Mouse (Mus musculus) frontal cortex, postnatal 36 days (tissue): ENCODE measurements around the gene Pdgfd.

Experiments
- DNase-seq, 2 experiments: peaks; one replicate each; pipeline ENCODE4 v3.0.0; 2022; ENCODE audit warnings: low spot score in 2 of 2

Pdgfd gene

DNA sequence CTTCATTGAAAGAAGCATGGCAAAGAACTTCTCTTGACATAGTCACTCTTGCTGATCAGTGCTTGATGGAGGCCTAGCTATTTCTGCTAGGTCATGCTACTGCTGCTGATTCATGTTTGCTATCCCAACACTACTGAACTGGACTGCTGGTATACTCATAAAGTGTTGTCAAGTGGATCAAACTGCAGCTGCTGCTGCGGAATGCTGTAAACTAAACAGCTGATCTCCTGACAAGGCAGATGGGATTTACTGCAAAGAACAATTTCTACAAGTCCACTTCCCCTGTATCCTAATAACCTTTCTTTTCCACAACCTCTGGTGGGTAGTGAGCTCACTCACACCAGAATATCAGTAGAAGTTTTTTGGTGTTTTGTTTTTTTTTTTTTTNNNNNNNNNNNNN is 148.7 kb downstream of the Pdgfd start:
- DNase-seq = no peak

DNA sequence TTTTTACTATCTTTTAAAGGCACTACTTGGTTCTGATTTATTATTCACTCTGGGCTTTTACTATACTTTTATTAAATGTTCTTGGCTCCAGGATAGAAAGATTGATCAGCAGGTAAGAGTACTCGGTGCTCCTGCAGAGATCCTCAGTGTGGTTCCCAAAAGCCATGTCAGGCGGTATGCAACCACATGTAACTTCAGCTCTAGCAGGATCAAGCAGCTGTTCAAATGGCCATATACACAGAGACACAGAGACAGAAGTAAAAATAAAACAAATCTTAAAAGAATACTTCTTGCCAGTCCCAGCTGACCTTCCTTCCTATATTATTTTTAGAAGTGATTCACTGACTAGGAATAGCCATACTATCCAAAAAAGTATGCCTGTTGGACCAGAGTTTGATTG is 157.0 kb downstream of the Pdgfd start:
- no peak for DNase-seq

DNA sequence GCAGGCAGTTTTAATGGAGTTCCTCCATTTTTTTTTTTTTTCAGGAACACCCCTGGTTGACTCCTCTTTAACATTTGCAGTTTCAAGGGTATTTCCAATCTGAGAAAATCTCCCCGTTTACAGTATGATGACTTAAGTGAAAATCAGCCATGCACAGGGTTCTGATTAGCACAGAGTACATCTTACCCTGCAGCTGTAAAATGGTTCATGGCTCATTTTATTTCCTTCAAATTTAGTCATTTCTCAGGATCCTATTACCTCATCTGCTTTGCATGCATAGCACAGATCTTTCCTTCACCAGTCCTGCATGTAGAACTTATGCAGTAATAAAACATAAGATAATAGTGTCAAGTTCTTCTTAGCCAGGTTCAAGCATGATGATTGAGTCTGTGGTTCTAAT is 165.1 kb downstream of the Pdgfd start:
- DNase-seq = no peak

DNA sequence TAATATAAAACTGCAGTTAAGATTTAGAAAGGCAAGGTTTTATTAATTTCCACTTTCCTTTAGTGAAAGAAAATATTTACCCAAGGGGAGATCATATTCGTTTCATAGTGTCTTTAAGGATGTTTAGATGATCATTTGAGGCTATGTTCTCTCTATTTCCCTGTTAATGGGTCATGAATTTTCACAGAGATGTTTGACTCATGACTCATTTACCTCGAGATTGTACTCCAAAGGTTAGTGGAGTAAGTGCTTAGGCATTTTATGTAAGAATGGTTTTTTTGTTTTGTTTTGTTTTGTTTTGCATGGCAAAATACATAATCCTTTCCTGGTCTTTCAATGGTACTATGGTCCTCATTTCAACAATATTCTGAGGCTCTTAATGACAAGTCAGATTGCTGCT is 167.9 kb downstream of the Pdgfd start:
- no peak for DNase-seq

DNA sequence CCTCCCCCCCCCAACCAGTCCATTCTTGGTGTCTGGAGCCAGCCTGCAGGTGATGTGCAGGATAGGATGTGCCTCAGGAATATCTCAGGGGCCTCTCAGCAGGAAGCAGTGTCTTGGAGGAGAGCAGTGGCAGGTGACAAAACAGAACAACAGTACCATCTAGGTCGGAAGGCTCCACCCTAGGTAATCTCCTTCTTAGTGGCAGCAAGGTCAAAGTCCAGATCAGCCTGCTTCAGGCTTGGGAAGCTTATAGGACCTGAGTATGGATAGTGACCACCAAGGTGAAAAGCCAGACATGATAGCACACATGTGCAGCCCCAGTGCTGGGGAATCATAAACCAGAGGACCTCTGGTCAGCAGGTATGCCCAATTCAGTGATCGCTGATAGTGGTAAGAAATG is 169.5 kb downstream of the Pdgfd start:
- no peak for DNase-seq

DNA sequence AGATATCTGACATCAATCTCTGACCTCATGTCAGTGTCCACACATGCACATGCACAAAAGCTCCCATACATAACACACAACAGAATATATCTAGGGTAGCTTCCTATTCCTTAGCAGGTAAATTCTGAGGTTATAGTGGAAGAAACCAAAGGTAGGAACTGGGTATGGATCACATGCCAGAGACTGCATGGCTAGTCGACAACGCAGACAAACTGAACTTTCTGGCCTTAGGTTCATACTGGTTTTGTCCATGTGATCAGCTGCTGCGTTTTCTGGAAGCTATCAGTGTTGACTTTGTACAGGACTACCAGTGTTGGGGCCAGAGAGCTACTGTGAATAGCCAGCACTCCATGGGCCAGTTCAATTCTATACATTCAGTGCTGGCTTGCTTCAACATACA is 170.0 kb downstream of the Pdgfd start:
- no peak for DNase-seq

DNA sequence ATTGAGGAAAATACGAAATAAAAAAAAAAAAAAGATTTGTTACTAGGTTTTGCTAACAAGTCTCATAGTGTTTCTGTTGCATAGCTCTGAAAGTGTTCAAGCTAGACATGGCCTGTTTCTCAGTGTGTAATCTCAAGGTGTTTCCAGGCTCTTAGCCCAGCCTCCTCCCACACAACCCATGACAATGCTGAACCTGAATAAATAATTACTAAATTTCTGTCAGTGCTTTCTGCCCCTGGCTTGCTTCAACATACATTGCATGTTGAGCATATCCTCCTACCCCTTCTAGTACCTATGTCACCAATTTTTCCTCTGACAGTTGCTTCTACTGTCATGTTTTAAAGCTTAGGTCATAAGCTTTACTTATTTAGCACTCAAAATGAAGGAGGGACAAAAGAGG is 171.0 kb downstream of the Pdgfd start:
- DNase-seq = no peak

DNA sequence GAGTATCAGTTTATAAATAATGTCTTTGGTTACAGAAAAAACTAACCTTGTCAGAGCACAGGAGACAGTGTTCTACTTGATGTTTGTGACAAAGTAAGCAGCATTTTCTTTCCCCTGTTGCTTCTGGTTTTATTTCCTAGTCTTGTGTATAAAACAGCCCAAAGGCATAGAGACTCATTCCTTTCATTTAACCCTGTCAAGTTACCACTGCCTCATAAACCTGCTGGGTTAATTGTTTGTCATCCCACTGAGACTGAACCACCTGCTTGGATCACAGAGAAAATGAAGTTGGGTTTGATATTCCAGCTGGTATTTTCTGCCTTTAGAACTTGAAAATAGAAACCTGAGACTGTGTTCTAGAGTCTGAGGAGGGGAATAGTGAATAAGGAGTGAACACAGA is 172.4 kb downstream of the Pdgfd start:
- no peak for DNase-seq

DNA sequence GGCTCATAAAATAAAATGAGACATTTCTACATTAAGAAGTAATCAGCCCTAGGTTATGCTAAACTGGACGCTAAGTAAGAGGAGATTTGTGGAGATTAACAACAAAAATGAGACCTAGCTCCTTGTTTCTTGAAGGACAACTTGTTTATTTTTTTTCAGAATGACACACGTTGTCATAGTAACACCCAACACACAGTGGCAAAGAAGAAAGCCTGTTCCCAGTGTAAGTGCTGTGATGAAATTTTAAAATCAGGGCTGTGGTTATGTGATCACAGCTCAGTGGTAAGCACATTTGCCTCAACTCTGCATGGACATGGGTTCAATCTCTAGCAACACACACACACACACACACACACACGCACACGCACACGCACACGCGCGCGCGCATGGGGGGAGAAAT is 174.5 kb downstream of the Pdgfd start:
- no peak for DNase-seq

DNA sequence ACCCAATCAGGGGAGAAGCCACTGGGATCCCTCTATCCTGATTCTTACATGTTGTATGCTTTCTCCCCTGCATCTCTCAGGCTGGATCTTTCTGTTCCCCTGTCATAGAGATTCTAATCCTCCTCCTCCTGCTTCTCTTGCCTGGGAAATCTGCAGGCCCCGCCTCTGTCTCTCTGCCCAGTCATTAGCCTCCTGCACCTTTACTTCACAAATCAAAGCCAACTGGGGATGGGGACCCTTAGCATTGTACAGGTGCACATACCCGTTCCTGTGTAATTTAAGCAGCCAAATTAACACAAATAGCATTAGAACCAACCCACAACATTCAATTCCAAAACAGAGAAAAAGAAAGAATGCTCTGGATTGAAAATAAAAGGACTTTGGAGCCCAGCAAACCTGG is 176.1 kb downstream of the Pdgfd start:
- DNase-seq = no peak

DNA sequence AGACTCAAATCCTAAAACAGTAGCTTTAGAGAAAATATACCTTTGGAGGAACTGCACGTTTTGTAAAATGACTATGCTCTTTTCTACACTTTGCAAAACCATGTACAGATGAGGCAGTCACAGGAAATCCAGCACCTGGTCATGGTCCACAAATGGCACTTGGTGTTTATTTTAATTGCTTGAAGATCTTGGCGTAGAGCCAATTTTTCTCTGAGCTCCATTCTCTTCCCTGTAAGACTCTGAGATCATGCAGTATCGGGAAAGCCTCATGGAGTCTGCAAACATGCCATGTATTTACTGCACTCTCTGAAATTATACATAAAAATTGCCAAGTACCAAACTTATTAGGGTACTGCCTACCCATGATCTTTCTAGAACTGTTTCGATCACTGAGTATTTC is 176.5 kb downstream of the Pdgfd start:
- DNase-seq = peak in 1 of 2 experiments; percentile 3

DNA sequence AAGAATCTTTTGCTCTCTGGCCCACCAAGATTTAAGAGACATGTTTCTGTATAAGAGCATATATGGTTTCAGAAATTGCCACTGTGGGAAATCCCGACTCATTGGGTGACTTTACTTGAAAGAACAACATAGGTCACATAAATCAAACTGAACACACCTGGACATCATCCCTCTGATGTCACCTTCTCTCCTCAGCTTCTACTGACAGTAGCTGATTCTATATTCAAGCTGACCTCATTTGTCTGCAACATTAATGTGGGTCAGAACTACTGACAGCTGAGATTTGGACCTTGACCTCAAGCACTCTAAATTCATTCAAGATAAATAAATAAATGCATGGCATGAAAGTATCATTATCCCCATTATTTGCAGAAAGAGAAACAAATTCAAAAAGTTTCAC is 177.0 kb downstream of the Pdgfd start:
- DNase-seq = no peak

DNA sequence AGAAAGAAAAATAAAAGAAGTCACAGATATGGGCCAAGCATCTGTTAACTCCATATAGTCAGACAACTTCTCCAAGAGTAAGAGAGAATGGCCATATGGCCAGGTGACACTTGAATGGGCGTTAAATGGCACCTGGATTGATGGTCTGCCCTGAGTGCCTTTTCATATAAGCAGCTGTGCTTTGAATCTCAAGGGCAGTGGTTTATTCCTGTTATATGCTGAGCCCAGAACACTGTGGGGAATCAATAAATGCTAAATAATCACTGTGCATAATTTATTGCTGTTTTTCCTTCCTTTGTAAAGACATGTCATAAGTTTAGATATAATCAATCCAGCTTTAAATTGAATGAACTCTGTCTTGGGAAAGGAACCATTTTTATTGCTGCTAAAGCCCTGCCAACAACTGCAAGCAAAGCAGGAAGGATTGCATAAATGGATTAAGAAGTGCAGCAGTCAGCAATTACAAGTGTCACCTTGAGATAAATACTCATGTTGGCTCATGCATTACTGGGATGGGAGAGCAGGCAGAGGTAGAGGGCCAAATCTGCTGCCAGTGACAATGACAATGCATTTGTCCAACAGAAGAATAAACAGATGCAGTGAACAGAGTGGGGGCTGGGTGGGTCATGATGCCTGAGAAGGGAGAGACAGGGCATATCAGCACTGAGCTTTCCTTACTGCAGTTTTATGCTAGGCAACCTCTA is 185.0 kb downstream of the Pdgfd start:
- DNase-seq = no peak

DNA sequence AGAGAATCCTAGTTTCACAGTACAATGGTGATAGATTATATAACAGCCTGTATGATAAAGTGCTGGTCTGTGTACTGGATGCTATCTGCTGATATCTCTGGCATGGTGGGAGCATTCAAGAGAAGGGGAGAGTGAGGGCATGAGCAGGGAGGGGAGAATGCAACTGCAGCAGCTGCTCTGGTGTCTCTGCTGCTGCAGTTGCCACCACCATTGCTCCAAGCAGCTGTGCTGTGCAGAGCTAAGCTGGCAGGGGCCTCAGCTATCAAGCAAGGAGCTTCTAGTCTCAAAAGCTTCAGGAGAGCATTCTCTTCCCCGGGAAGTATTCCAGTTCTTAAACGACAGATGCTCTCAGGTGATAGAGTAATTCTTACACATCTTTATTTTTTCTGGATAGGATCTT is 192.4 kb downstream of the Pdgfd start:
- DNase-seq = no peak

DNA sequence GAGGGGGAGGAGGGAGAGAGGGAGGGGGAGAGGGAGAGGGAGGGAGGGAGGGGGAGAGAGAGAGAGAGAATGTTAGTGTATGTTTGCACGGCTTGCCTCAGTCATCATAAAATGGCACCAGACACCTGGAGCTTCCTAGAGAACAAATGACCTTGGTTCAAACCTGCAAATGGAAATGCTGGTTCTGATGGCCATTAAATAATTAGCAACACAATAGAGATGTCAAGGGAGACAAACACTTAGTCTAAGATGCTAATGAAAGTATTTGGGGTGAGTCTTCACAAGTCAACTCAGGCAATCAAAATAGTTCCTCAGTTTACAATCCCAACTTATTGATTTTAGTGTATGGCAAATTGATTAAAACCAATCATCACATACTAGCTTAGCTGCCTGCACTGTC is 198.2 kb downstream of the Pdgfd start:
- no peak for DNase-seq

DNA sequence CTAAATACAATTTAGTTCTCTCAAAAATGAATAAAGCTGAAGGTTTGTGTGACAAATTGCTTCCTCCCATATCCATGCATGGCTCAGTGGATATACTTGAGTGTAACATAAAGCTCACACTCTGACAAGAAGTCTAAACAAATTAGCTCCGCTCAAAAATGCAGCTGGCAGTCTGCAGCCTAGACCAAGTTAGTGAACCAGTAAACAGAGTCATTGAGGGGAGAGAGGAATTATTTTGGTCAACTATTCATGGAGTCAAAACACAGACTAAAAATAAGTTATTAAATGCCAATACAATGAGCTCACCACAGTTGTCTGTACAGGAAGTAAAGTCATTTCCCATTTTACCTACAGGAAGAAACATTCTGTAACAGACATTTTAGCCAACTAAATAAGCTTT is 233.4 kb downstream of the Pdgfd start:
- DNase-seq = no peak

DNA sequence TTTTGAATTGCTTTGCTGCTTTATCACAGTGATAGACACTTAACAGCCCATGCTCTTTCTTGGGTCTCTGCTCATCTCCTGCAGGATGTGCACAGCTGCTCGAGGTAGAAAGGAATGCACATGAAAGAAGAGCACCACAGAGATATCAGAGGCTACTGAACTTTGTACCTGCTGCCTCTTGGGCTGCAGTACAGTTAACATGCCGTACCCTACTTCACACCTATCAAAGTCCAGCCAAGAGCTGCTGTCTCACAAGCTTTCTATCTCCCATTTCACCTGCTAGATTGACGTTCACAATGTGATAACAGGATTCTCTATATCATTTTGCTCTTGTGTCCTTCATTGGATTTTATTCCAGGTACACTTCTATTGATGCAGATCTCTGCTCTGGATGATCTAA is 238.2 kb downstream of the Pdgfd start:
- DNase-seq = no peak

DNA sequence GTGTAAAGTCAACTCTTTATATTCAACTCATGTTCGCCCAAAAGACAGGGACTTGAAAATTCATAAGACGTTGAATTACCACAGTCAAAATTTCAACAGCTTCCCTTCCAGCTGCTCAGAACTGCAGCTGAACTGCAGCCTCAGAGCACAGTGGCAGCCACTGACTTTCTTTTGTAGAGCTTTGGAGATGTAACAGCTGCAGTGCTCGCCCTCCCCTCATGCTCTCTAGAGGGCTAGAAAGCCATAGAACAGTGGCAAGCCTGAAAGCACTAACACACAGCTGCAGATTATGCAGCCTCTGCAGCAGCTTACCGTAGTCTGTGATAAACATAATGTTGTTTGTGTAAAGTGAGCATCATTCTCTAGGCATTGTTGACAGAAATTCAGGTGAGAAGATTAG is 239.6 kb downstream of the Pdgfd start:
- peak; percentile 1 to 23 for DNase-seq

DNA sequence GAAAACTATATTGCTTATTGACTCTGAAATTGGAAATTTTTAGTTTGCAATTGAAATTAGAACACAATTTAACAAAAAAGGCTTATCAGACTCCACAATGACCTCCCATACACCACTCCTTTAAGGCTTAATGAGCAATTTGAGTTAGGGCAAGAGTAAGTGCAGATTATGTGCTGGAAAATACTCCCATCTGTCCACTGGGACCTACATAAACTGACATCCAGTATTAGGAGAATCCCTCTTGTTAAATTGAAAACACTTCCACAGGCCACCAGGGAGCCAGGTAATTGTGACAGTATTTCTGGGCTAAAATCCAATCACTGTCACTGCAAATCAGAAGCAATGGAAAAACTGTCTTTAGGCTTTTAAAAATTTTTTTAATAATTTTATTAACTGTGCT is 256.2 kb downstream of the Pdgfd start:
- DNase-seq = no peak
